Mouse (Mus musculus) 3T3-L1 (cell line): Measurements from ENCODE around the gene BC034090.
"Not testable (repeated sequence)": the region's sequence is repeated elsewhere in the genome, so short reads cannot be mapped to it uniquely, and the experiment has no call there.

Source experiments
- DNase-seq: peaks from one replicate; pipeline ENCODE4 v3.0.0-alpha.2; 2015; ENCODE audit warnings: low read depth, low spot score

The BC034090 gene

GRCm38 (mm10) chr1:155243797-155244770 is at the start of gene BC034090:
Gene BC034090 (minus strand): TSS chr1:155244444.
- DNase-seq = peak; percentile 60

GRCm38 (mm10) chr1:155293446-155293845 is 49.2 kb upstream of the BC034090 start:
- peak; percentile 93 for DNase-seq

GRCm38 (mm10) chr1:155289411-155289810 is 45.2 kb upstream of the BC034090 start:
- DNase-seq = no peak

- no peak for DNase-seq
Observed at GRCm38 (mm10) chr1:155288033-155288432, 43.8 kb upstream of the BC034090 start.

GRCm38 (mm10) chr1:155283808-155284207 is 39.6 kb upstream of the BC034090 start:
- DNase-seq = no peak

GRCm38 (mm10) chr1:155281003-155281793 is 37.0 kb upstream of the BC034090 start:
- peak; percentile 90 for DNase-seq

GRCm38 (mm10) chr1:155280306-155280705 is 36.1 kb upstream of the BC034090 start:
- no peak for DNase-seq

- no peak for DNase-seq
Observed at GRCm38 (mm10) chr1:155276381-155277033, 32.3 kb upstream of the BC034090 start.

GRCm38 (mm10) chr1:155275793-155276192 is 31.5 kb upstream of the BC034090 start:
- DNase-seq = no peak

GRCm38 (mm10) chr1:155274976-155275375 is 30.7 kb upstream of the BC034090 start:
- DNase-seq = peak; percentile 40

- DNase-seq = peak; percentile 48
Observed at GRCm38 (mm10) chr1:155272953-155273352, 28.7 kb upstream of the BC034090 start.

GRCm38 (mm10) chr1:155262496-155262895 is 18.3 kb upstream of the BC034090 start:
- not testable (repeated sequence) for DNase-seq

- no peak for DNase-seq
Observed at GRCm38 (mm10) chr1:155254309-155254708, 10.1 kb upstream of the BC034090 start.

GRCm38 (mm10) chr1:155253126-155253525 is 8.9 kb upstream of the BC034090 start:
- no peak for DNase-seq

GRCm38 (mm10) chr1:155252631-155253121 is 8.4 kb upstream of the BC034090 start:
- DNase-seq = no peak

GRCm38 (mm10) chr1:155251596-155251995 is 7.4 kb upstream of the BC034090 start:
- DNase-seq = no peak

- DNase-seq = no peak
Observed at GRCm38 (mm10) chr1:155250531-155251135, 6.4 kb upstream of the BC034090 start.

- no peak for DNase-seq
Observed at GRCm38 (mm10) chr1:155249896-155250295, 5.7 kb upstream of the BC034090 start.

- DNase-seq = no peak
Observed at GRCm38 (mm10) chr1:155248041-155248440, 3.8 kb upstream of the BC034090 start.

- no peak for DNase-seq
Observed at GRCm38 (mm10) chr1:155247441-155247840, 3.2 kb upstream of the BC034090 start.

GRCm38 (mm10) chr1:155245516-155245915 is 1.3 kb upstream of the BC034090 start:
- no peak for DNase-seq
